Mouse (Mus musculus) adrenal gland, postnatal 4 days (tissue): Measurements from ENCODE around the gene Tmbim6. TPM values are rescaled to one million over a fixed set of nuclear protein-coding genes. Genes with fewer than 3 reads are reported as not detected.
A peak's percentile ranks its signal among the peaks of the same experiment; 100 is the strongest.
"Not testable (repeated sequence)": the region's sequence is repeated elsewhere in the genome, so short reads cannot be mapped to it uniquely, and the experiment has no call there.

Experiments used
- DNase-seq, 2 experiments: peaks; one replicate each; pipeline ENCODE4 v3.0.0; 2021 to 2022; ENCODE audit warnings: low spot score in 2 of 2, mixed read lengths in 2 of 2
- total RNA-seq, 2 experiments: library from RNA; stranded (reverse); gene quantifications; 2 replicates each; pipeline ENCODE4 v1.2.3; 2021

The Tmbim6 gene
- total RNA-seq, 2 experiments from 2014 or later: 520 to 533 TPM

GRCm38 (mm10) chr15:99446136-99446535 is 53.5 kb downstream of the Tmbim6 start:
- not testable (repeated sequence) for DNase-seq

GRCm38 (mm10) chr15:99449131-99449750 is 56.6 kb downstream of the Tmbim6 start:
- DNase-seq: peak in 1 of 2 experiments; percentile 43

DNA sequence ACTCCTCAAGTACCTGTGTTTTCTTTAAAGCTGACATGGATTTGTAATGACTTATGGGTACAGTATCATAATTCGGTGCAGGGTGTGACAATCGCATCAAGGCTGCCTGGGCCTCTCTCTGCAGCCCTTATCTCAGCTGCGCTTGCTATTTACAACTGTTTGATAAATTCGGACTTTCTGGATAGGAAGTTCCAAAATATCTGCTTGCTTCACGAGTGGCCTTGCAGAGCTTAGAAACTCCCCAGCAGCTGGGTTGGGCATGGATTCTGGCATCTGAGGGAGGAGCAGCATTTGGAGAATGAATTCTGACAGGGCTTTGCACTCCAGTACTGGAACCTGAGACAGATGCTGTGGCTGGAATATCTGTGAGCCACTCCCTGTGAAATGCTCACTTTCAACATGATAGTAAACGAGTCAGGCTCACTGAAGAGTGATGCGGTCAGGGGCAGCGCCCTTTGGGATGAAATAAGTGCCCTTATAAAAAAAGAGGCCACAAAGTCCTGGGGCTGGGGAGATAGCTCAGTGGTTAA is 57.1 kb downstream of the Tmbim6 start:
- no peak for DNase-seq

DNA sequence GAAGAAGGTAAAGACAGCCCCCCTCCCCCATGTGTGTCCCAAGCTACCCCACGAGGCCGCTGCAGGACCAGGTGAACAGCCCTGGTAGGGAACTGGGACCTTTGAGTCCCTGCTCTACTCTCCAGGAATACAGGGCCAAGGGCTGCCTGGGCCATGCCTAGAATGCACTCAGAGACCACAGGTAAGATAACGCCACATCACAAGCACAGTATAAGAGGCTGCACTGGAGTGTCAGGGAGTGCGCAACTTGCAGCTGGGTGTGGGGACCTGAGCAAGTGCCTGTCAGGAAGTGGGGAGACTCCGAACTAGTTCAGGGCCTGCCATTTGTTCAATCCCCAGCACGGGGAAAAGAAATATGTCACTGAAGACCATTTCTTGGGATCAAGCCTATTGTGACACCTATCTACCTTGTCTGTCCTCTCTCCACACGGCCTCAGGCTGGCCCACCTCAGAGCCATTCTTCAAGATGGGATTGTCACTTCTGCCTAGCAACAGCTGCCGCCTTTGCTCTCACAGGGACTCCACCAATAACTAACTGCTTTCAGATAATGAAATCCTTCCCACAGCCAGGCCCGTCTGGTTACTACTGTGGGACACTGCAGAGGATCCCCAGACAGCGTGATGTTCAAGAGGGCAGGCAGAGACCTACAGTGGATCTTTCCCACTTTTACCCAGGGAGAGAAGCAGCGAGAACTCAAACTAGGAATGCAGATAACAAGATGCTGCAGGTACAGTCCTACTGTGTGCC is 60.6 kb downstream of the Tmbim6 start:
- no peak for DNase-seq

GRCm38 (mm10) chr15:99454585-99455279 is 62.0 kb downstream of the Tmbim6 start:
- DNase-seq: no peak

- DNase-seq: no peak
Observed at GRCm38 (mm10) chr15:99455415-99455814, 62.7 kb downstream of the Tmbim6 start.

DNA sequence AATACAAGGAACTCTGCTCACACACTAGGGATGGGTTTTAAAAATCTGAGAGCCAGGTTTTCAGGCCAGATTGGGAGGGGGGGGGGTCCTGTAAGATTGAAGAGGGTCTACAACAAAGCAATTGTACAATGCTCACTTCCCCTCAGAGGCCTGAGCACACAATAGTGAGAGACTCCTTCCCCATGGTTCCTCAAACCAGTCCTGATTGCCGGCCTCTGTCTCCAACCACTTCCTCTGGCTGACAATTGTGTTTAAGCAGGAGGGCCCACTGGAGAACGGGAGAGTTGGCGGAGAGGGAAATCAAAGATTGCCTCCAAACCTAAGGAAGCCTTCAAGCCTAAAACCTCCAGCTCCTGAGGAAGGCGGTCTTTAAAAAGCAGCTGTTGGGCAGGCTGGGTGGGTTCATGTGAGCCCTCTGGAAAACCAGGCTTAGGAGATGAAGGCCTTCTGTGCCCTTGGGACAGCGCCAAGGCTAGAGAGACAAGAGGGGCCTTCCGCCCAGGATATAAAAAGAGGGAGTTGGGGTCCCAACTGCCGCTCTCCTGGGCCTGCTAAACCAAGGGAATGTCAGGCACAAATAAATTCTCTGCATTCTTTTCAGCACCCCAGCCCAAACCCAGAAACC is 63.8 kb downstream of the Tmbim6 start:
- DNase-seq: no peak

- DNase-seq: peak in 1 of 2 experiments; percentile 62
Observed at GRCm38 (mm10) chr15:99456963-99457605, 64.4 kb downstream of the Tmbim6 start.

DNA sequence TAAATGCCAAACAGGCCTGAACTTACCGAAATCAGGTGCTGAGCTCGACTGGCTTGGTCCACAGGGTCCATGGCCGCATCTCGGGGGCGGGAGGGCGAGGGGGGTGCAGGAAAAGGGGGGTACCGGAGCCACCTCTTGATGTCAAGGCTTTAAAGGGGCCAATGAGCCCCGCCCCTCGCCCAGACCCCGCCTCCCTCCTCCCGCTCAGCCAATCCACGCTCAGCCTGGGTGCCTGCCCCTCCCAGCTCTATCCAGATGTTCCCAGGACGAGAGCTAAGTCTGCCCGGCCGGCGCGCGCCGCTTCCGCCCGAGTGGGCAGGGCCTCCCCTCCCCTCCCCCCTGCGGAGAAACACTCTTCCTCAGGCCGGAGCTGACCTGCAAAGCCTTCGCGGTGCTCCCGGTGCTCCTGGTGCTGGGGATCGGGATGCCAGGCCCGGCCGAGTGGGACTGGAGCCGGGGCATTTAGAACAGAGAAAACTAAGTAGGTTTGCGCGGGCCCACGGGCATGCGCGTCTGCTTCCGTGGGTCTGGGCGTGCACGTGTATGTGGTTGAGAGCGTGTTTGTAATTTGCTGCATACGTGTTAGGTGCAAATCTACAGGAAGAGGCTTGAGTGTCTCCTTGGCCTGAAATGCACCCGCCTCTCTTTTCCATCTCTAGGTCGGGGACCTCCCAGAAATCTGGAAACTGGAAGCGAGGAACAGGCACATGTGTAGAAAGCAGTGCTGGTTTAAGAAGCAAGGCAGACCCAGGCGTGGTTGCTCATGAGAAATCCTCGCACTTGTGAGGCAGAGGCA is 65.1 kb downstream of the Tmbim6 start, which contains the start of gene Nckap5l:
TSS of gene Nckap5l (minus strand) at position 143 of the 796 bp plus-strand sequence.
- peak; percentile 81 to 92 for DNase-seq

Other genes with a start within 250 kb of the Tmbim6 start
- 1 to 10 TPM; 3.8 to 6.7 TPM for gene Kcnh3, start 168.0 kb upstream of the Tmbim6 start, total RNA-seq
- 10 to 100 TPM; 72.0 to 72.8 TPM for gene Mcrs1, start 140.9 kb upstream of the Tmbim6 start, total RNA-seq
- gene Prpf40b, start 97.8 kb upstream of the Tmbim6 start, total RNA-seq: 10 to 100 TPM; 68.7 to 77.8 TPM
- gene Fam186b, start 97.0 kb upstream of the Tmbim6 start, total RNA-seq: 1 to 10 TPM; 1.6 to 2.4 TPM
- 10 to 100 TPM; 41.0 to 45.6 TPM for gene Fmnl3, start 22.4 kb upstream of the Tmbim6 start, total RNA-seq
- gene Nckap5l, start 64.9 kb downstream of the Tmbim6 start, total RNA-seq: 10 to 100 TPM; 35.7 to 44.5 TPM
- gene Bcdin3d, start 81.8 kb downstream of the Tmbim6 start, total RNA-seq: 1 to 10 TPM; 7.8 TPM
- 10 to 100 TPM; 23.2 to 26.8 TPM for gene Faim2, start 135.3 kb downstream of the Tmbim6 start, total RNA-seq
- gene Aqp2, start 186.2 kb downstream of the Tmbim6 start, total RNA-seq: 10 to 100 TPM in 1 of 2 experiments, 1 to 10 TPM in 1; 1.2 to 11.4 TPM
- 1 to 10 TPM; 2.5 to 3.4 TPM for gene Aqp5, start 197.9 kb downstream of the Tmbim6 start, total RNA-seq
- under 1 TPM in 1 of 2 experiments, not detected in 1; 0.81 TPM for gene Aqp6, start 208.5 kb downstream of the Tmbim6 start, total RNA-seq